ENCODE assay signal across 9 mouse cellular contexts in the genomic region with DNA sequence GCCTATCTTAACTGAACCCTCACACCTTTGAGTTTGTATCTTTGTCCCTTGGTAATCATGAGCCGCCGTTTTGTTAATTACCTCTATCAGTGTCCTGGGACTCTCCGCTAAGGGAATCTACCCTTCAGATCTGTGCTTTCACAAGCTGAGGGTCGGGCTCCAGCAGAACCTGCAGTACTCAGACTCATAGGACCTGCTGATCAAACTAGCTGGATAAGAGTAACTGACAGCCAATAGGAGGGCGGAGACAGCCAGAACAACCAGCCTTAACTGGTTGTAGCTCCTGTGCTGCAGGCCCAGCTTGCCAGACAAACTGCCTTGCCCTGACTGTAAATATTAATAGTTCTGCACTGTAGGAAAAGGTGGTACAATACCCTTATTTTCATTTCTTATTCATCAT.
DNase-seq lines count a peak whose midpoint lies in the region; ATAC-seq and TF ChIP-seq lines count a peak whose summit lies in the region.
"Had no signal": no experiment of that assay in that cellular context is flagged by ENCODE, and none has a peak within 500 bp of the region (broad histone marks: within the 10 kb centered on the region; RNA-seq: fewer than 3 reads in every experiment).

No protein-coding gene starts in this region.

- TF ChIP-seq POLR2A in cortical plate, adult 2 months (IDR thresholded peaks at IDR 0.05; ENCODE audit: extremely low read depth, insufficient read depth, low read length): no peak

- peaks cover 2% of the 10 kb centered on the region for H3K27me3 ChIP-seq in forebrain, embryonic 13.5 days
- H3K27me3 ChIP-seq in forebrain, embryonic 11.5 days (ENCODE audit: control insufficient read depth, insufficient read depth, low read length): no peaks in the 10 kb centered on the region
- H3K27me3 ChIP-seq: limb, embryonic 12.5 days had no signal

- no peak for TF ChIP-seq CTCF in cortical plate, adult 2 months (IDR thresholded peaks at IDR 0.05; ENCODE audit: extremely low read depth, insufficient read depth, low read length)

- intact Hi-C loops in heart, postnatal 14 days (cut with DNase I): no loop called here

- no peaks in the 10 kb centered on the region for H3K9me3 ChIP-seq in forebrain, embryonic 13.5 days (replicated peaks)
- no peaks in the 10 kb centered on the region for H3K9me3 ChIP-seq in forebrain, embryonic 11.5 days (ENCODE audit: control insufficient read depth, low read length)
- H3K9me3 ChIP-seq: limb, embryonic 12.5 days had no signal

- peak overlapping the region; percentile 3; the same call in 1 of the 2 replicates for H3K27ac ChIP-seq in forebrain, embryonic 13.5 days
- no peak overlapping the region for H3K27ac ChIP-seq in forebrain, embryonic 11.5 days (ENCODE audit: low read depth, low read length)
- H3K27ac ChIP-seq in cortical plate, adult 2 months (ENCODE audit: insufficient read depth, low read length): peak overlapping the region; percentile 48
- H3K27ac ChIP-seq: limb, embryonic 12.5 days had no signal

- DNase-seq in forebrain, embryonic 11.5 days (ENCODE audit: low spot score): no peak
- DNase-seq in heart, postnatal 14 days: peak; percentile 8 to 21
- peak; percentile 12 for DNase-seq in lung, postnatal 25 days (ENCODE audit: low spot score)
- DNase-seq in frontal cortex, postnatal 25 days (ENCODE audit: low spot score in 2 of 2): no peak

- H3K4me2 ChIP-seq in forebrain, embryonic 13.5 days: no peak overlapping the region
- no peak overlapping the region for H3K4me2 ChIP-seq in forebrain, embryonic 11.5 days (ENCODE audit: low read depth, low read length, severe bottlenecking)
- H3K4me2 ChIP-seq: limb, embryonic 12.5 days had no signal

- WGBS in forebrain, embryonic 13.5 days: 54% methylated on average over 5 of the region's 5 CpGs
- WGBS in forebrain, embryonic 11.5 days: 60% methylated on average over 5 of the region's 5 CpGs

- peak; percentile 31; the same call in 1 of the 2 replicates for ATAC-seq in forebrain, embryonic 13.5 days
- no peak for ATAC-seq in forebrain, embryonic 11.5 days (replicated peaks; ENCODE audit: low FRiP score)
- no peak for ATAC-seq in granulocyte monocyte progenitor cell, adult 5-6 weeks (replicated peaks; ENCODE audit: poor library complexity, severe bottlenecking)
- ATAC-seq in frontal cortex, adult (ENCODE audit: low TSS enrichment): no peak

- no peak overlapping the region for H3K4me3 ChIP-seq in forebrain, embryonic 13.5 days
- H3K4me3 ChIP-seq in forebrain, embryonic 11.5 days (ENCODE audit: low read depth, low read length): no peak overlapping the region
- H3K4me3 ChIP-seq in cortical plate, adult 2 months (ENCODE audit: insufficient read depth, low read length): no peak overlapping the region
- H3K4me3 ChIP-seq: limb, embryonic 12.5 days had no signal

- H3K4me1 ChIP-seq in forebrain, embryonic 13.5 days: peaks cover 89% of the 10 kb centered on the region
- peaks cover 42% of the 10 kb centered on the region for H3K4me1 ChIP-seq in forebrain, embryonic 11.5 days (replicated peaks; ENCODE audit: control insufficient read depth, insufficient read depth, low read length)
- peaks cover 27% of the 10 kb centered on the region for H3K4me1 ChIP-seq in cortical plate, adult 2 months (ENCODE audit: control insufficient read depth, insufficient read depth, low read length)

- H3K36me3 ChIP-seq in forebrain, embryonic 13.5 days (ENCODE audit: poor library complexity, severe bottlenecking): no peaks in the 10 kb centered on the region
- H3K36me3 ChIP-seq in forebrain, embryonic 11.5 days (ENCODE audit: control insufficient read depth, insufficient read depth, low read length): no peaks in the 10 kb centered on the region
- H3K36me3 ChIP-seq: limb, embryonic 12.5 days had no signal

- H3K9ac ChIP-seq in forebrain, embryonic 13.5 days: no peak overlapping the region
- H3K9ac ChIP-seq in forebrain, embryonic 11.5 days (ENCODE audit: low read length): no peak overlapping the region
- H3K9ac ChIP-seq: limb, embryonic 12.5 days had no signal

Comparison
In these comparisons a context has a peak if more than half of its experiments do, and no peak if none do; other contexts are left out.
1. DNase-seq: peak in heart, postnatal 14 days (2 of 2) and lung, postnatal 25 days (single experiment); none in forebrain, embryonic 11.5 days (single experiment) and frontal cortex, postnatal 25 days (0 of 2).